Mouse (Mus musculus) lung, adult 2 months (tissue): Measurements from ENCODE around the gene Dph5.

Source experiments
- CTCF ChIP-seq: fragments of 200-500 bp; IDR thresholded peaks from 2 replicates; pipeline ENCODE4 v1.5.1; 2011; ENCODE audit warnings: mild to moderate bottlenecking, low read length, control low read depth; ENCODE audit not compliant: insufficient read depth
- POLR2A ChIP-seq: fragments of 200-500 bp; IDR thresholded peaks from 2 replicates; pipeline ENCODE4 v1.6.1; 2011; ENCODE audit warnings: low read depth, mild to moderate bottlenecking, control low read depth, low read length, borderline replicate concordance; ENCODE audit errors: extremely low read depth

DNA sequence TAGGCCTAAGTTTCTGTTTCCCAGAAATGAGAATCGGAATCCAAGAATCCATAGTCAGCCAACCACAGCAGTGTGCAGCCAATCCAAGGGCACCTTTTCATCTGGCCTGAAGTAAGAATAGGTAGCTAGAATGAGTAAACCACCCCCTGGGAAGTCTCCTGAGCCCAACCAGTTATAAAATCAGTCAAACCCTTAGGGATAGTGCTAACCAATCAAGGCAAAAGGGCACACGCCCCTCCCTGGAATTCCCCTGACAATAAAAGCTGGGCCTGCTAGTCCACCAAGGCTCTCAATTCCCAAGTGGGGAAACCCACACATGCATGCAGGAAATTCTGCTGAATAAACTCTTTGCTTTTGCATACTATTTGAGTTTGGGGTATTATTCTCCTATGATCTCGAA, 28.8 kb upstream of the Dph5 start:
- no peak for TF ChIP-seq POLR2A
- TF ChIP-seq CTCF: no peak
